In genomic region chr6:39450580-39450979, GRCm38 (mm10) we compare ENCODE assay signal across 19 mouse cellular contexts. TPM values are rescaled to one million over a fixed set of nuclear protein-coding genes. Genes with fewer than 3 reads are reported as not detected.
DNase-seq lines count a peak whose midpoint lies in the region; TF ChIP-seq lines count a peak whose summit lies in the region.
"Had no signal": no experiment of that assay in that cellular context is flagged by ENCODE, and none has a peak within 500 bp of the region (broad histone marks: within the 10 kb centered on the region; RNA-seq: fewer than 3 reads in every experiment).

No protein-coding gene starts in this region.

- TF ChIP-seq CTCF in ES-Bruce4 (IDR thresholded peaks at IDR 0.05; ENCODE audit: low read depth, low read length) = no peak

- H3K36me3 ChIP-seq in ES-Bruce4 (ENCODE audit: control insufficient read depth, insufficient read depth, low read length, poor library complexity, severe bottlenecking) (no peaks in the 10 kb centered on the region), ES-E14 (ENCODE audit: control insufficient read depth, insufficient read depth, low read length, poor library complexity, severe bottlenecking) (no peaks in the 10 kb centered on the region)
- H3K36me3 ChIP-seq: embryonic facial prominence, embryonic 10.5 days; embryonic facial prominence, embryonic 12.5 days; forebrain, embryonic 15.5 days had no signal

- H3K4me3 ChIP-seq in ES-Bruce4 (ENCODE audit: low read depth, low read length) (no peak overlapping the region), ES-E14 (ENCODE audit: insufficient read depth in 1 of 2, low read depth in 1 of 2, low read length in 2 of 2, poor library complexity in 1 of 2, severe bottlenecking in 1 of 2) (no peak overlapping the region)
- H3K4me3 ChIP-seq: embryonic facial prominence, embryonic 10.5 days; embryonic facial prominence, embryonic 12.5 days; forebrain, embryonic 13.5 days; forebrain, embryonic 15.5 days had no signal

- TF ChIP-seq POLR2A in ES-Bruce4 (IDR thresholded peaks at IDR 0.05; ENCODE audit: insufficient read depth, low read length) = no peak

- TF ChIP-seq EP300 in ES-Bruce4 (IDR thresholded peaks at IDR 0.05; ENCODE audit: insufficient read depth, low read depth, low read length) = no peak

- in situ Hi-C loops in ES-E14 (cut with MboI; ENCODE audit: low sequenced_read_pairs in 2 of 2, unreplicated experiment in 2 of 2) = loop anchor here in 1 of 2 experiments (25.0 kb wide), 1 partner anchor 337 kb away; no protein-coding TSS in a partner anchor

- no peaks in the 10 kb centered on the region for H3K9me3 ChIP-seq in ES-Bruce4 (replicated peaks; ENCODE audit: control insufficient read depth, insufficient read depth, low read length, poor library complexity, severe bottlenecking)
- no peaks in the 10 kb centered on the region; the same call in 1 of the 2 replicates for H3K9me3 ChIP-seq in ES-E14 (ENCODE audit: control insufficient read depth, insufficient read depth, low read depth, low read length)
- H3K9me3 ChIP-seq: embryonic facial prominence, embryonic 10.5 days; embryonic facial prominence, embryonic 12.5 days; forebrain, embryonic 13.5 days; forebrain, embryonic 15.5 days had no signal

- H3K27ac ChIP-seq in ES-Bruce4 (ENCODE audit: insufficient read depth, low read length) (peak overlapping the region; percentile 100), ES-E14 (ENCODE audit: insufficient read depth, low read depth, low read length, poor library complexity, severe bottlenecking) (peak overlapping the region; percentile 50; the same call in 1 of the 2 replicates)
- H3K27ac ChIP-seq: embryonic facial prominence, embryonic 10.5 days; embryonic facial prominence, embryonic 12.5 days; forebrain, embryonic 13.5 days; forebrain, embryonic 15.5 days had no signal

- no peaks in the 10 kb centered on the region for H3K27me3 ChIP-seq in ES-Bruce4 (ENCODE audit: control insufficient read depth, insufficient read depth, low read length, poor library complexity, severe bottlenecking)
- H3K27me3 ChIP-seq: CH12.LX; embryonic facial prominence, embryonic 12.5 days; forebrain, embryonic 13.5 days; forebrain, embryonic 15.5 days had no signal

- DNase-seq in ES-E14 (ENCODE audit: low read depth, low spot score) (no peak), ZHBTc4 (ENCODE audit: low read depth, low spot score) (peak; percentile 53)
- DNase-seq in cerebellum, postnatal 4 days (ENCODE audit: low spot score in 2 of 2) = no peak
- DNase-seq in cerebellum, adult 18-20 months = no peak
- DNase-seq: adrenal gland, adult 2 months; adrenal gland, postnatal 10 days; adrenal gland, postnatal 25 days; cerebellum, adult 11 months; cerebellum, adult 8-10 months; cerebellum, adult 9-11 months; cerebellum, postnatal 14 days; cerebellum, postnatal 36 days; forebrain, postnatal 0 days had no signal

- H3K4me1 ChIP-seq in ES-Bruce4 (ENCODE audit: control insufficient read depth, insufficient read depth, low read length) = peaks cover 14% of the 10 kb centered on the region
- H3K4me1 ChIP-seq in ES-E14 (ENCODE audit: control insufficient read depth in 2 of 2, insufficient read depth in 2 of 2, low read length in 2 of 2, poor library complexity in 1 of 2) = peaks cover 0 to 19% of the 10 kb centered on the region in 2 experiments; a peak in 3 of 4 replicates
- H3K4me1 ChIP-seq: embryonic facial prominence, embryonic 12.5 days; forebrain, embryonic 13.5 days; forebrain, embryonic 15.5 days had no signal

- no peak overlapping the region for H3K9ac ChIP-seq in ES-Bruce4 (ENCODE audit: low read depth, poor library complexity, severe bottlenecking)
- H3K9ac ChIP-seq in ES-E14 (ENCODE audit: insufficient read depth, low read depth, low read length, poor library complexity, severe bottlenecking) = no peak overlapping the region; the same call in 1 of the 2 replicates
- H3K9ac ChIP-seq: embryonic facial prominence, embryonic 12.5 days; forebrain, embryonic 13.5 days; forebrain, embryonic 15.5 days; forebrain, postnatal 0 days had no signal

TF ChIP-seq in ES-E14, 5 proteins besides CTCF, POLR2A, EP300 and RAD21:
- TF ChIP-seq CHD2 (IDR thresholded peaks at IDR 0.05; ENCODE audit: low read depth, low read length) (no peak), HCFC1 (IDR thresholded peaks at IDR 0.05; ENCODE audit: borderline replicate concordance, insufficient read depth, low read length) (no peak), ZC3H11A (IDR thresholded peaks at IDR 0.05; ENCODE audit: borderline replicate concordance, low read depth, low read length) (no peak), MAFK (IDR thresholded peaks at IDR 0.05; ENCODE audit: insufficient read depth, low read depth, low read length) (no peak), ZNF384 (IDR thresholded peaks at IDR 0.05; ENCODE audit: low read depth, low read length) (no peak)

RNA-seq across cellular contexts. Expression of gene Mkrn1, which starts 30.3 kb away (rescaled TPM):
- 350 and 361 TPM in 2 replicates for polyA plus RNA-seq in ES-Bruce4 (2011; ENCODE audit: insufficient read depth, insufficient read length, low read depth, missing spikeins)
- total RNA-seq in ES-E14 (2012; rRNA removed) = 652 and 719 TPM in 2 replicates
